Mouse (Mus musculus) limb, embryonic 14.5 days (tissue): ENCODE measurements around the gene Cacna1g. TPM values are rescaled to one million over a fixed set of nuclear protein-coding genes. Genes with fewer than 3 reads are reported as not detected.

Experiments
- ATAC-seq: fragments of 200-750 bp; cut with Nextera tagmentation; 2 replicates; pipeline ENCODE4 v1.8.0; 2017; ENCODE audit warnings: low read depth, moderate number of reproducible peaks, moderate TSS enrichment; ENCODE audit not compliant: low FRiP score
- DNase-seq: peaks from one replicate; pipeline ENCODE4 v3.0.0-alpha.2; 2015; ENCODE audit warnings: low spot score
- H3K27ac ChIP-seq: fragments of 300-500 bp; sonication (generic); replicated peaks from 2 replicates; pipeline ENCODE4 v1.5.1; 2014; ENCODE audit warnings: low read depth, mild to moderate bottlenecking, low read length, moderate library complexity, mixed read lengths
- H3K27me3 ChIP-seq: fragments of 300-500 bp; sonication (generic); 2 replicates; pipeline ENCODE4 v1.6.1; 2014; ENCODE audit warnings: low read length, mixed read lengths; ENCODE audit not compliant: control insufficient read depth, insufficient read depth
- H3K36me3 ChIP-seq: fragments of 300-500 bp; sonication (generic); 2 replicates; pipeline ENCODE4 v1.6.1; 2014; ENCODE audit warnings: mild to moderate bottlenecking, low read length, moderate library complexity, mixed read lengths; ENCODE audit not compliant: control insufficient read depth, insufficient read depth
- H3K4me1 ChIP-seq: fragments of 300-500 bp; sonication (generic); 2 replicates; pipeline ENCODE4 v1.6.1; 2014; ENCODE audit warnings: antibody characterized with exemption, low read length, mixed read lengths; ENCODE audit not compliant: control insufficient read depth, insufficient read depth
- H3K4me2 ChIP-seq: fragments of 300-500 bp; sonication (generic); replicated peaks from 2 replicates; pipeline ENCODE4 v1.6.1; 2014; ENCODE audit warnings: low read depth, mild to moderate bottlenecking, low read length, moderate library complexity; ENCODE audit not compliant: severe bottlenecking
- H3K4me3 ChIP-seq: fragments of 300-500 bp; sonication (generic); replicated peaks from 2 replicates; pipeline ENCODE4 v1.5.1; 2014; ENCODE audit warnings: low read length
- H3K9ac ChIP-seq: fragments of 300-500 bp; sonication (generic); 2 replicates; pipeline ENCODE4 v1.6.1; 2014; ENCODE audit warnings: mild to moderate bottlenecking, low read depth, low read length, moderate library complexity; ENCODE audit not compliant: severe bottlenecking
- H3K9me3 ChIP-seq: fragments of 300-500 bp; sonication (generic); 2 replicates; pipeline ENCODE4 v1.6.1; 2016; ENCODE audit warnings: low read length; ENCODE audit not compliant: control insufficient read depth
- POLR2A ChIP-seq: fragments of 200-500 bp; IDR thresholded peaks from 2 replicates; pipeline ENCODE4 v1.8.0; 2012; ENCODE audit warnings: inconsistent platforms, mild to moderate bottlenecking, moderate library complexity, borderline replicate concordance; ENCODE audit not compliant: insufficient read depth, insufficient read length; ENCODE audit errors: extremely low read depth
- WGBS: fragments of 180-500 bp; shearing (Covaris S2); extraction: QIAGEN DNeasy Blood & Tissue Kit; methylation state at CpG from one replicate; pipeline ENCODE4 v1.1.7; 2014; 5-methylcytosine and 5-hydroxymethylcytosine counted together
- polyA plus RNA-seq, 2 experiments: library from polyadenylated mRNA; depleted of rRNA in 1 of 2; stranded (reverse) in 1 of 2; unstranded in 1 of 2; fragments of >200 nt; fragmentation: Nextera tagmentation in 1 of 2; extraction: Ambion mirVana in 1 of 2; gene quantifications; 2 replicates each; pipeline versions ENCODE4 v1.2.1 to v1.2.3; 2012 to 2014

The Cacna1g gene
- polyA plus RNA-seq, 2 experiments: 49.0 to 449 TPM

- H3K27ac ChIP-seq: peak overlapping the region; percentile 96
- H3K4me1 ChIP-seq: peaks cover 56% of the 10 kb centered on the region
- no peak overlapping the region for H3K9ac ChIP-seq
- TF ChIP-seq POLR2A: no peak
- peaks cover 20% of the 10 kb centered on the region for H3K36me3 ChIP-seq
- ATAC-seq (peak; percentile 55; the same call in 1 of the 2 replicates), DNase-seq (peak; percentile 65)
- H3K9me3 ChIP-seq: no peaks in the 10 kb centered on the region
- WGBS: 21% methylated on average over 4 of the region's 4 CpGs
- H3K4me3 ChIP-seq: 0 out of 2 replicates have a peak overlapping the region, but pooled peaks have one; percentile 96
- peak overlapping the region; percentile 64 for H3K4me2 ChIP-seq
- no peaks in the 10 kb centered on the region for H3K27me3 ChIP-seq
These were observed 5.4 kb downstream of the Cacna1g start for GRCm38 (mm10) chr11:94468582-94469064.

- H3K4me1 ChIP-seq: peaks cover 55% of the 10 kb centered on the region
- peaks cover 39% of the 10 kb centered on the region for H3K36me3 ChIP-seq
- 84% methylated on average over 17 of the region's 17 CpGs for WGBS
These were observed 7.6 kb downstream of the Cacna1g start for GRCm38 (mm10) chr11:94466333-94466855.

GRCm38 (mm10) chr11:94464170-94464569, 9.8 kb downstream of the Cacna1g start:
- H3K9ac ChIP-seq: no peak overlapping the region
- H3K4me2 ChIP-seq: no peak overlapping the region
- 12% methylated on average over 2 of the region's 2 CpGs for WGBS
- no peak overlapping the region for H3K27ac ChIP-seq
- peaks cover 60% of the 10 kb centered on the region for H3K36me3 ChIP-seq
- no peak for DNase-seq
- H3K4me1 ChIP-seq: peaks cover 35% of the 10 kb centered on the region
- H3K9me3 ChIP-seq: no peaks in the 10 kb centered on the region
- ATAC-seq: no peak
- no peak overlapping the region for H3K4me3 ChIP-seq
- H3K27me3 ChIP-seq: no peaks in the 10 kb centered on the region
- TF ChIP-seq POLR2A: no peak

More at GRCm38 (mm10) chr11:94466333-94466855, 7.6 kb downstream of the Cacna1g start:
- H3K4me2 ChIP-seq: no peak overlapping the region
- H3K9ac ChIP-seq: no peak overlapping the region
- H3K27ac ChIP-seq: no peak overlapping the region
- H3K9me3 ChIP-seq: no peaks in the 10 kb centered on the region
- ATAC-seq (no peak), DNase-seq (no peak)
- TF ChIP-seq POLR2A: no peak
- no peaks in the 10 kb centered on the region for H3K27me3 ChIP-seq
- H3K4me3 ChIP-seq: no peak overlapping the region

- Histone ChIP-seq H3K4me1 (peaks cover 19% of the 10 kb centered on the region), H3K9me3 (no peaks in the 10 kb centered on the region), H3K36me3 (peaks cover 80% of the 10 kb centered on the region), H3K4me2 (no peak overlapping the region), H3K27ac (no peak overlapping the region), H3K4me3 (no peak overlapping the region), H3K9ac (no peak overlapping the region), H3K27me3 (no peaks in the 10 kb centered on the region)
- DNase-seq: no peak
- no peak for ATAC-seq
- WGBS: 91% methylated on average over 11 of the region's 11 CpGs
- TF ChIP-seq POLR2A: no peak
These were observed 12.1 kb downstream of the Cacna1g start for GRCm38 (mm10) chr11:94461856-94462255.

- no peaks in the 10 kb centered on the region for H3K9me3 ChIP-seq
- no peaks in the 10 kb centered on the region for H3K27me3 ChIP-seq
- TF ChIP-seq POLR2A: no peak
- WGBS: 85% methylated on average over 15 of the region's 15 CpGs
- H3K27ac ChIP-seq: no peak overlapping the region
- DNase-seq (no peak), ATAC-seq (no peak)
- no peak overlapping the region for H3K4me2 ChIP-seq
- H3K36me3 ChIP-seq: peaks cover 93% of the 10 kb centered on the region
- H3K4me3 ChIP-seq: no peak overlapping the region
- H3K9ac ChIP-seq: no peak overlapping the region
- no peaks in the 10 kb centered on the region for H3K4me1 ChIP-seq
These were observed 17.0 kb downstream of the Cacna1g start for GRCm38 (mm10) chr11:94457001-94457400.
